Mouse (Mus musculus) myocyte (in vitro differentiated cells): ENCODE measurements around the gene Rhbdf1.

Experiments used
- E2F4 ChIP-seq: IDR thresholded peaks from one replicate; pipeline ENCODE4 v1.6.1; 2011; ENCODE audit warnings: mild to moderate bottlenecking, control low read depth, moderate library complexity; ENCODE audit not compliant: insufficient read depth
- POLR2AphosphoS2 ChIP-seq: IDR thresholded peaks from one replicate; pipeline ENCODE4 v1.6.1; 2011; ENCODE audit warnings: low read depth, control low read depth; ENCODE audit not compliant: insufficient read length

GRCm38 (mm10) chr11:32216851-32217250, 5.2 kb downstream of the Rhbdf1 start:
- TF ChIP-seq E2F4 (no peak), POLR2AphosphoS2 (no peak)
